In the genomic region with DNA sequence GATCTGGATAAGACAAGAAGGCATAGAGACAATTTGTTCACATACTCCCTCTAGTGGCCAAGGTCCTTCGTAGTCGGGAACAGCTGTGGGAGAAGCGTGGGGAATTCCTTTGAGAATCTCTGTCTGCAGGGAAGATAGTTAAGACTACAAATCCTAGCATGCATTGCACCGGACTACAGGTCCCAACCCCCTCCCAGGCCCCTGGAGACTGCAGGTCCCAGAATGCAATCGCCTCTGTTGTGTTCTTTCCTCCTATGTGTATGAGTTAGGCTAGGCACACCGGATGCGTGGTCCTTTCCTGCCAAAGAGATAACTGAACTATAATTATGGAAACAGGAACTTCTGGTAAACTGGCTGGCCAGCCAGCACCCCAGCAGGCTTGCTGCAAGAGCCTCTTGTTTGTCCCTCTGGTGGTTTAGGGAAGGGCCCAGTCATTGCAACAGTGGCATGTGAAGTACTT, we compare ENCODE assay signal across 9 mouse cellular contexts. TPM values are rescaled to one million over a fixed set of nuclear protein-coding genes. Genes with fewer than 3 reads are reported as not detected.
DNase-seq lines count a peak whose midpoint lies in the region; ATAC-seq and TF ChIP-seq lines count a peak whose summit lies in the region.
"Had no signal": no experiment of that assay in that cellular context is flagged by ENCODE, and none has a peak within 500 bp of the region (broad histone marks: within the 10 kb centered on the region; RNA-seq: fewer than 3 reads in every experiment).

No protein-coding gene starts in this region.

- TF ChIP-seq EP300 in heart, adult 2 months (IDR thresholded peaks at IDR 0.05; ENCODE audit: insufficient read depth, low read depth, low read length), result peak; percentile 85

- no peaks in the 10 kb centered on the region for H3K27me3 ChIP-seq in embryonic facial prominence, embryonic 13.5 days
- no peaks in the 10 kb centered on the region for H3K27me3 ChIP-seq in heart, adult 2 months (ENCODE audit: control insufficient read depth, insufficient read depth, low read length)
- no peaks in the 10 kb centered on the region for H3K27me3 ChIP-seq in kidney, adult 2 months (replicated peaks; ENCODE audit: control insufficient read depth, insufficient read depth, low read length)
- no peaks in the 10 kb centered on the region for H3K27me3 ChIP-seq in limb, embryonic 11.5 days (ENCODE audit: control insufficient read depth, insufficient read depth, low read length)
- H3K27me3 ChIP-seq in midbrain, embryonic 13.5 days, result no peaks in the 10 kb centered on the region

- 2% methylated on average over 7 of the region's 7 CpGs for WGBS in embryonic facial prominence, embryonic 13.5 days
- 0% methylated on average over 7 of the region's 7 CpGs for WGBS in heart, adult 2 months
- 4% methylated on average over 7 of the region's 7 CpGs for WGBS in kidney, adult 2 months
- WGBS in limb, embryonic 11.5 days, result 12% methylated on average over 7 of the region's 7 CpGs
- WGBS in midbrain, embryonic 13.5 days, result 3% methylated on average over 7 of the region's 7 CpGs

- intact Hi-C loops in heart, adult 2 months (cut with DNase I), result loop anchor here (2.0 to 5.0 kb wide), 2 partner anchors 47 to 104 kb away; a partner anchor contains a TSS

- peak; percentile 54 to 58 for DNase-seq in B cell, adult 2 months
- DNase-seq in adrenal gland, postnatal 36 days, result peak; percentile 85 to 91
- DNase-seq in heart, adult 2 months, result peak; percentile 87 to 95
- DNase-seq in kidney, adult 2 months, result peak; percentile 98
- peak; percentile 79 for DNase-seq in limb, embryonic 11.5 days (ENCODE audit: low spot score)
- DNase-seq in spleen, adult 18-20 months, result peak; percentile 57 to 63

- no peaks in the 10 kb centered on the region for H3K9me3 ChIP-seq in embryonic facial prominence, embryonic 13.5 days
- H3K9me3 ChIP-seq in limb, embryonic 11.5 days (ENCODE audit: control insufficient read depth, low read length), result no peaks in the 10 kb centered on the region
- H3K9me3 ChIP-seq in midbrain, embryonic 13.5 days, result no peaks in the 10 kb centered on the region

- H3K27ac ChIP-seq in embryonic facial prominence, embryonic 13.5 days, result peak overlapping the region; percentile 99
- peak overlapping the region; percentile 89 for H3K27ac ChIP-seq in heart, adult 2 months
- H3K27ac ChIP-seq in kidney, adult 2 months (ENCODE audit: insufficient read depth, low read depth, low read length), result peak overlapping the region; percentile 59
- peak overlapping the region; percentile 99; the same call in 1 of the 2 replicates for H3K27ac ChIP-seq in limb, embryonic 11.5 days (replicated peaks; ENCODE audit: low read depth, low read length)
- peak overlapping the region; percentile 54; the same call in 1 of the 2 replicates for H3K27ac ChIP-seq in midbrain, embryonic 13.5 days

- peak overlapping the region; percentile 88 for H3K9ac ChIP-seq in embryonic facial prominence, embryonic 13.5 days
- H3K9ac ChIP-seq in heart, adult 2 months (ENCODE audit: low read depth, low read length), result no peak overlapping the region
- peak overlapping the region; percentile 78; the same call in 1 of the 2 replicates for H3K9ac ChIP-seq in limb, embryonic 11.5 days (ENCODE audit: low read length)
- no peak overlapping the region for H3K9ac ChIP-seq in midbrain, embryonic 13.5 days (replicated peaks)

- H3K4me1 ChIP-seq in embryonic facial prominence, embryonic 13.5 days, result peaks cover 88% of the 10 kb centered on the region
- H3K4me1 ChIP-seq in heart, adult 2 months (ENCODE audit: control insufficient read depth, insufficient read depth, low read length), result peaks cover 25% of the 10 kb centered on the region
- H3K4me1 ChIP-seq in kidney, adult 2 months (ENCODE audit: control insufficient read depth, insufficient read depth, low read length), result peaks cover 23% of the 10 kb centered on the region
- peaks cover 32% of the 10 kb centered on the region for H3K4me1 ChIP-seq in limb, embryonic 11.5 days (ENCODE audit: control insufficient read depth, insufficient read depth, low read length)
- H3K4me1 ChIP-seq in midbrain, embryonic 13.5 days (replicated peaks), result peaks cover 32% of the 10 kb centered on the region

- TF ChIP-seq POLR2A in heart, adult 2 months (IDR thresholded peaks at IDR 0.05; ENCODE audit: insufficient read depth, low read depth, low read length), result peak; percentile 76
- peak; percentile 13 for TF ChIP-seq POLR2A in kidney, adult 2 months (IDR thresholded peaks at IDR 0.05; ENCODE audit: low read depth, low read length)

- TF ChIP-seq CTCF in heart, adult 2 months (IDR thresholded peaks at IDR 0.05), result peak; percentile 76
- peak; percentile 81 for TF ChIP-seq CTCF in kidney, adult 2 months (conservative IDR thresholded peaks at IDR 0.05; ENCODE audit: insufficient read depth, insufficient read length, low read depth, low read length)

- peak; percentile 52 for ATAC-seq in embryonic facial prominence, embryonic 13.5 days (ENCODE audit: insufficient number of reproducible peaks, insufficient read depth, low FRiP score, low TSS enrichment, low read depth)
- peak; percentile 0; the same call in 1 of the 2 replicates for ATAC-seq in limb, embryonic 11.5 days (ENCODE audit: insufficient number of reproducible peaks, low FRiP score, low TSS enrichment, low read depth)
- peak; percentile 89 for ATAC-seq in midbrain, embryonic 13.5 days

- H3K4me2 ChIP-seq in embryonic facial prominence, embryonic 13.5 days, result peak overlapping the region; percentile 95
- H3K4me2 ChIP-seq in limb, embryonic 11.5 days (ENCODE audit: low read depth, severe bottlenecking), result peak overlapping the region; percentile 97
- H3K4me2 ChIP-seq in midbrain, embryonic 13.5 days (replicated peaks), result peak overlapping the region; percentile 25

- no peaks in the 10 kb centered on the region for H3K79me2 ChIP-seq in heart, adult 2 months (replicated peaks; ENCODE audit: control insufficient read depth, insufficient read depth, low read length)

- H3K4me3 ChIP-seq in embryonic facial prominence, embryonic 13.5 days, result peak overlapping the region; percentile 68
- no peak overlapping the region; the same call in 1 of the 2 replicates for H3K4me3 ChIP-seq in heart, adult 2 months
- no peak overlapping the region for H3K4me3 ChIP-seq in kidney, adult 2 months (ENCODE audit: insufficient read depth, low read depth, low read length)
- peak overlapping the region; percentile 58 for H3K4me3 ChIP-seq in limb, embryonic 11.5 days (ENCODE audit: low read depth, low read length)
- H3K4me3 ChIP-seq in midbrain, embryonic 13.5 days (replicated peaks), result no peak overlapping the region

- H3K36me3 ChIP-seq in embryonic facial prominence, embryonic 13.5 days, result peaks cover 45% of the 10 kb centered on the region
- H3K36me3 ChIP-seq in heart, adult 2 months (ENCODE audit: control insufficient read depth, insufficient read depth, low read length), result no peaks in the 10 kb centered on the region
- H3K36me3 ChIP-seq in kidney, adult 2 months (ENCODE audit: control insufficient read depth, insufficient read depth, low read length), result no peaks in the 10 kb centered on the region
- peaks cover 14% of the 10 kb centered on the region; the same call in 1 of the 2 replicates for H3K36me3 ChIP-seq in limb, embryonic 11.5 days (ENCODE audit: control insufficient read depth, insufficient read depth, low read length)
- no peaks in the 10 kb centered on the region for H3K36me3 ChIP-seq in midbrain, embryonic 13.5 days

RNA-seq across cellular contexts. Expression of a gene that starts 2.8 kb away (rescaled TPM):
- 10 to 100 TPM; 49.8 to 56.0 TPM for total RNA-seq in adrenal gland, postnatal 36 days (2021)
- 199 and 251 TPM in 2 replicates for polyA plus RNA-seq in embryonic facial prominence, embryonic 13.5 days (2015; fragmentation: Nextera tagmentation; extraction: Ambion mirVana)
- 10 to 100 TPM; 21.2 to 21.3 TPM for total RNA-seq in heart, adult 2 months (2021)
- 30.6 and 31.3 TPM in 2 replicates for polyA plus RNA-seq in heart, adult 2 months (2012; rRNA removed)
- 55.6 and 63.8 TPM in 2 replicates for polyA plus RNA-seq in kidney, adult 2 months (2012; rRNA removed)
- polyA plus RNA-seq in limb, embryonic 11.5 days (2014; fragmentation: Nextera tagmentation; extraction: Ambion mirVana), result 117 and 122 TPM in 2 replicates
- polyA plus RNA-seq in midbrain, embryonic 13.5 days (2015; fragmentation: Nextera tagmentation; extraction: Ambion mirVana), result 14.1 and 16.6 TPM in 2 replicates

RNA-seq across cellular contexts. Expression of a gene that starts 5.2 kb away (rescaled TPM):
- total RNA-seq in adrenal gland, postnatal 36 days (2021), result 10 to 100 TPM; 37.5 to 64.9 TPM
- 17.4 and 17.8 TPM in 2 replicates for polyA plus RNA-seq in embryonic facial prominence, embryonic 13.5 days (2015; fragmentation: Nextera tagmentation; extraction: Ambion mirVana)
- total RNA-seq in heart, adult 2 months (2021), result 10 to 100 TPM; 22.6 to 29.6 TPM
- polyA plus RNA-seq in heart, adult 2 months (2012; rRNA removed), result 31.8 and 40.9 TPM in 2 replicates
- 1,147 and 1,266 TPM in 2 replicates for polyA plus RNA-seq in kidney, adult 2 months (2012; rRNA removed)
- 5.4 and 7.9 TPM in 2 replicates for polyA plus RNA-seq in limb, embryonic 11.5 days (2014; fragmentation: Nextera tagmentation; extraction: Ambion mirVana)
- polyA plus RNA-seq in midbrain, embryonic 13.5 days (2015; fragmentation: Nextera tagmentation; extraction: Ambion mirVana), result 5.6 and 6.8 TPM in 2 replicates

RNA-seq across cellular contexts. Expression of a gene that starts 8.4 kb away (rescaled TPM):
- total RNA-seq in adrenal gland, postnatal 36 days (2021), result 100 to 1,000 TPM; 211 to 228 TPM
- polyA plus RNA-seq in embryonic facial prominence, embryonic 13.5 days (2015; fragmentation: Nextera tagmentation; extraction: Ambion mirVana), result 415 and 422 TPM in 2 replicates
- total RNA-seq in heart, adult 2 months (2021), result 100 to 1,000 TPM; 160 to 161 TPM
- polyA plus RNA-seq in heart, adult 2 months (2012; rRNA removed), result 191 and 208 TPM in 2 replicates
- 377 and 422 TPM in 2 replicates for polyA plus RNA-seq in kidney, adult 2 months (2012; rRNA removed)
- 384 and 395 TPM in 2 replicates for polyA plus RNA-seq in limb, embryonic 11.5 days (2014; fragmentation: Nextera tagmentation; extraction: Ambion mirVana)
- polyA plus RNA-seq in midbrain, embryonic 13.5 days (2015; fragmentation: Nextera tagmentation; extraction: Ambion mirVana), result 270 and 306 TPM in 2 replicates

RNA-seq across cellular contexts. Expression of a gene that starts 27.5 kb away (rescaled TPM):
- 10 to 100 TPM in 1 of 2 experiments, 1 to 10 TPM in 1; 6.6 to 12.2 TPM for total RNA-seq in adrenal gland, postnatal 36 days (2021)
- polyA plus RNA-seq in embryonic facial prominence, embryonic 13.5 days (2015; fragmentation: Nextera tagmentation; extraction: Ambion mirVana), result 28.6 and 32.8 TPM in 2 replicates
- total RNA-seq in heart, adult 2 months (2021), result 1 to 10 TPM; 4.3 to 4.8 TPM
- polyA plus RNA-seq in heart, adult 2 months (2012; rRNA removed), result 7.8 and 8.7 TPM in 2 replicates
- 22.6 and 24.1 TPM in 2 replicates for polyA plus RNA-seq in kidney, adult 2 months (2012; rRNA removed)
- 33.0 and 35.7 TPM in 2 replicates for polyA plus RNA-seq in limb, embryonic 11.5 days (2014; fragmentation: Nextera tagmentation; extraction: Ambion mirVana)
- polyA plus RNA-seq in midbrain, embryonic 13.5 days (2015; fragmentation: Nextera tagmentation; extraction: Ambion mirVana), result 23.3 and 29.2 TPM in 2 replicates

RNA-seq across cellular contexts. Expression of a gene that starts 29.4 kb away (rescaled TPM):
- total RNA-seq in adrenal gland, postnatal 36 days (2021), result 1 to 10 TPM in 1 of 2 experiments, under 1 TPM in 1; 0.89 to 1.3 TPM
- polyA plus RNA-seq in embryonic facial prominence, embryonic 13.5 days (2015; fragmentation: Nextera tagmentation; extraction: Ambion mirVana), result 8.2 and 11.5 TPM in 2 replicates
- total RNA-seq in heart, adult 2 months (2021), result under 1 TPM; 0.30 to 0.73 TPM
- polyA plus RNA-seq in heart, adult 2 months (2012; rRNA removed), result 1.2 and 2.0 TPM in 2 replicates
- polyA plus RNA-seq in kidney, adult 2 months (2012; rRNA removed), result 387 and 411 TPM in 2 replicates
- polyA plus RNA-seq in limb, embryonic 11.5 days (2014; fragmentation: Nextera tagmentation; extraction: Ambion mirVana), result 2.2 and 2.7 TPM in 2 replicates
- polyA plus RNA-seq in midbrain, embryonic 13.5 days (2015; fragmentation: Nextera tagmentation; extraction: Ambion mirVana), result 23.0 TPM in 2 replicates
- polyA plus RNA-seq: erythroblast, embryonic 14.5 days had no signal

Comparison
In these comparisons a context has a peak if more than half of its experiments do, and no peak if none do; other contexts are left out.
1. ATAC-seq: peak in every context shown above with its lines; median percentile 89 in midbrain, embryonic 13.5 days; 52 in embryonic facial prominence, embryonic 13.5 days; 0 in limb, embryonic 11.5 days.
2. H3K4me2 ChIP-seq: peak in every context shown above with its lines; median percentile 97 in limb, embryonic 11.5 days; 95 in embryonic facial prominence, embryonic 13.5 days; 25 in midbrain, embryonic 13.5 days.
3. H3K4me3 ChIP-seq: peak in embryonic facial prominence, embryonic 13.5 days (single experiment) and limb, embryonic 11.5 days (single experiment); none in heart, adult 2 months (single experiment), kidney, adult 2 months (single experiment) and midbrain, embryonic 13.5 days (single experiment).
4. H3K9ac ChIP-seq: peak in embryonic facial prominence, embryonic 13.5 days (single experiment) and limb, embryonic 11.5 days (single experiment); none in heart, adult 2 months (single experiment) and midbrain, embryonic 13.5 days (single experiment).
5. RNA of a gene that starts 5.2 kb away (polyA plus RNA-seq): 1,147 to 1,266 TPM in kidney, adult 2 months; 31.8 to 40.9 TPM in heart, adult 2 months, 17.4 to 17.8 TPM in embryonic facial prominence, embryonic 13.5 days, 5.4 to 7.9 TPM in limb, embryonic 11.5 days and 5.6 to 6.8 TPM in midbrain, embryonic 13.5 days; every median in the first group is over 10 times any median in the second.
6. Peak in every context shown above with its lines, with median percentiles within 50 percentile points of each other: DNase-seq and H3K27ac ChIP-seq.